Mouse (Mus musculus) neural tube, embryonic 13.5 days (tissue): Measurements from ENCODE around the gene Ank. TPM values are rescaled to one million over a fixed set of nuclear protein-coding genes. Genes with fewer than 3 reads are reported as not detected.
A peak's percentile ranks its signal among the peaks of the same experiment; 100 is the strongest.

ENCODE experiments used
- ATAC-seq: fragments of 200-750 bp; cut with Nextera tagmentation; 2 replicates; pipeline ENCODE4 v1.8.0; 2017; ENCODE audit warnings: low read depth, mild to moderate bottlenecking, moderate TSS enrichment, moderate library complexity
- H3K27ac ChIP-seq: fragments of 300-500 bp; sonication (generic); replicated peaks from 2 replicates; pipeline ENCODE4 v1.5.1; 2015; ENCODE audit warnings: moderate library complexity, mild to moderate bottlenecking, inconsistent platforms
- H3K27me3 ChIP-seq: fragments of 300-500 bp; sonication (generic); 2 replicates; pipeline ENCODE4 v1.6.1; 2015; ENCODE audit warnings: mild to moderate bottlenecking, inconsistent platforms
- H3K36me3 ChIP-seq: fragments of 300-500 bp; sonication (generic); 2 replicates; pipeline ENCODE4 v1.6.1; 2015; ENCODE audit warnings: mild to moderate bottlenecking, inconsistent platforms
- H3K4me1 ChIP-seq: fragments of 300-500 bp; sonication (generic); replicated peaks from 2 replicates; pipeline ENCODE4 v1.6.1; 2015; ENCODE audit warnings: inconsistent platforms
- H3K4me2 ChIP-seq: fragments of 300-500 bp; sonication (generic); 2 replicates; pipeline ENCODE4 v1.6.1; 2015; ENCODE audit warnings: inconsistent platforms, mild to moderate bottlenecking, moderate library complexity
- H3K4me3 ChIP-seq: fragments of 300-500 bp; sonication (generic); 2 replicates; pipeline ENCODE4 v1.5.1; 2015; ENCODE audit warnings: mild to moderate bottlenecking, inconsistent platforms
- H3K9ac ChIP-seq: fragments of 300-500 bp; sonication (generic); 2 replicates; pipeline ENCODE4 v1.6.1; 2015; ENCODE audit warnings: moderate library complexity, mild to moderate bottlenecking, inconsistent platforms
- H3K9me3 ChIP-seq: fragments of 300-500 bp; sonication (generic); 2 replicates; pipeline ENCODE4 v1.6.1; 2016; ENCODE audit warnings: inconsistent platforms
- WGBS: fragments of 180-500 bp; shearing (Covaris S2); methylation state at CpG from one replicate; pipeline ENCODE4 v1.1.7; 2015; 5-methylcytosine and 5-hydroxymethylcytosine counted together
- polyA plus RNA-seq: library from polyadenylated mRNA; unstranded; fragments of >200 nt; fragmentation: Nextera tagmentation; extraction: Ambion mirVana; gene quantifications from 2 replicates; pipeline ENCODE4 v1.2.1, GENCODE M21; 2015

Ank gene
- polyA plus RNA-seq, 1 experiment from 2014 or later: 15.3 TPM

DNA sequence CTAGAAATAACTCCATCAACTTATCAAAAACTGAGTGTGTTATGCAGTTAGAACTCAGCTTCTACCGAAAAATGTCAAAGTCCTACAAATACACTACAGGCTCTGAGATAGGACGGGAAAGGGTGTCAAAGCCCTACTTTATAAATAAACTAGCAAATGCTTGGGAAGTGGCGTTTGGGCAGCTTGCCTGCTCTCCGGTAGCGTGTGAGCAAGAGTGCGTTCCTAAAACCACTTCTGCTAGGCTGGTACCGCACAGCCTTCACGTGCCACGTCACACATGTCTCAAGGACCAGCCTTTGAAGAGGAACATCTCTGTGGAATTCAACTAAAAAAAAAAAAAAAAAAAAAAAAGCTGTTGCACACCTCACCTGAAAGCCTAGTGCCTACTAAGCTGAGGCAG is 36.7 kb downstream of the Ank start:
- H3K27me3 ChIP-seq: no peaks in the 10 kb centered on the region
- H3K4me1 ChIP-seq: peaks cover 20% of the 10 kb centered on the region
- H3K4me3 ChIP-seq: no peak overlapping the region
- no peak for ATAC-seq
- no peaks in the 10 kb centered on the region for H3K36me3 ChIP-seq
- no peak overlapping the region for H3K27ac ChIP-seq
- no peaks in the 10 kb centered on the region for H3K9me3 ChIP-seq
- WGBS: 92% methylated on average over 9 of the region's 9 CpGs
- no peak overlapping the region for H3K9ac ChIP-seq
- no peak overlapping the region for H3K4me2 ChIP-seq

DNA sequence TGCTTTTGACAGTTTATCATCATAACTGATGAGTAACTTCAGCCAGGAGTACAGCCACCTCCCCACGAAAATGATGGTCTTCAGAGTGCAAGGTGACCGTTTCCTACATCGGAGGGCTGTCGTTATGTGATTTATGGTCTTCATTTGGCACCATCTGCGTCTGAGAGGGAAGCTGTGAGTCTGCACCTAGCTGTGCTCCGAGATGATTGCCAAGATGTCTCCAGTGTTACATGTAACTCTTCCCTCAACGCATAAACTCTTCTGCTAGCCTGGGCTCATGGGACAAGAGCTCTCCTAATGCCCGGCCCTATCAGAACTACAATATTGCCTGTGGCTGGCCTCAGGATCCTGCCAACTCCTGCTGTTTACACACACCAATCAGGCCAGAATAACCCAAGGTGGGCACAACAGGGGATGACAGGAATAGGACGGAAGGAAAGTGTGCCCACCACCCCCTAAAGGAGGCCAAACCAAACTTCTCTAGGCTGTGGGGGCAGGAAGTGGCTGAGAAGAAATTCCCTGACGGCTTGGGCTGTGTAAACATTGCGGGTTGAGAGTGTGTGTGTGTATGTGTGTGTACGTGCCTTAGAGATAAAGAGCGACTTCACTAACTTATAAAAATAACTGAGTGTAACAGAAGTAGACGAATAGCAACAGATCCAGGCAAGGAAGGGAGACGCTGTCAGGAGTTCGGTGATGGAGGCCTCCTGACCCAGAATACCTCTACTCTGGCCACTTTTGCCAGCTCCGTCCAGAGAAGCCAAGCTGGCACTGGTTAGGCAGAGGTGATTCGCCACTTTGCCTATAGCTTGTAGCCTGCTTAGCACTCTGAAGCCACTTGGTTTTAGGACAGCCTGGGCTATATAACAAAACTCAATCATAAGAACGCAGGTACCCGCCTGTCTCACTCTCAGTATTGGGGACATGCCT is 37.6 kb downstream of the Ank start:
- Histone ChIP-seq H3K9ac (no peak overlapping the region), H3K27ac (no peak overlapping the region), H3K9me3 (no peaks in the 10 kb centered on the region), H3K27me3 (no peaks in the 10 kb centered on the region), H3K4me3 (no peak overlapping the region), H3K36me3 (no peaks in the 10 kb centered on the region), H3K4me1 (peaks cover 20% of the 10 kb centered on the region), H3K4me2 (no peak overlapping the region)
- WGBS: 61% methylated on average over 20 of the region's 20 CpGs
- ATAC-seq: no peak

DNA sequence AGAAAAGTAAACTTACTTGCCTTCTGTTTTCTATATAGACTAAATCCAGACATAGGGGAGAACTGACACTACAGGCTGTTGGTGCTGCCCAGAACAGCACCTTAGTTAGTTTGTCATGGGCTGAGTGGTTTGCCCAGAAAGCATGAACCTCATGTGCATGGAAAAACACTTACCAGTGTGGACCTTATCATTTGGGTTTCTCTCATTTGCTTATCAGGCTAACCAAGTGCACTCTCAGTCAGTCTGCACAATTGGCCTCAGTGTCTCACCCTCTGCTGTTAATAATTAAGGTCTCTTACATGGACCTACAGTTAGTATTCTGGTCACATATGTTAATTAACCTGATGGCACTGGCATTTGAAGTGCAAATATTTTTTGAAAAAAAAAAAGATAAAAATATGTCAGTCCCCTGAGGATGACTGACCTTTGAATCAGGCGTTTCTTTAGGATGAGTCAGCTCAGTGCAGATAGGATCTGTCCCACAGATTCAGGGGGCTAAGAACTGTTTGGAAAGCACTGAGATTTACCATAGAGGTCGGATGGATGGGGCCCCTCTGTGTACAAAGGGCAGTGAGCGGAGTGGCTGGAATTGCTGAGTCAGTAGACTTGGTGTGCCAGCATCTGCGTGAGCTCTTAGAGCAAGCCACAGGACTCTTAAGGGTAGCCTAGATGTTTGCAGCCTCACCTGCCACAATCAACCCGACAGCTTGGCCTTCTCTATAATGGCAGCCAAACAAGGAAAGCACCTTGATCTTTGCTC is 39.8 kb downstream of the Ank start:
- Histone ChIP-seq H3K9me3 (no peaks in the 10 kb centered on the region), H3K9ac (no peak overlapping the region), H3K36me3 (no peaks in the 10 kb centered on the region), H3K4me2 (no peak overlapping the region), H3K27me3 (no peaks in the 10 kb centered on the region), H3K4me3 (no peak overlapping the region), H3K4me1 (peaks cover 20% of the 10 kb centered on the region), H3K27ac (no peak overlapping the region)
- 70% methylated on average over 5 of the region's 5 CpGs for WGBS
- ATAC-seq: no peak

DNA sequence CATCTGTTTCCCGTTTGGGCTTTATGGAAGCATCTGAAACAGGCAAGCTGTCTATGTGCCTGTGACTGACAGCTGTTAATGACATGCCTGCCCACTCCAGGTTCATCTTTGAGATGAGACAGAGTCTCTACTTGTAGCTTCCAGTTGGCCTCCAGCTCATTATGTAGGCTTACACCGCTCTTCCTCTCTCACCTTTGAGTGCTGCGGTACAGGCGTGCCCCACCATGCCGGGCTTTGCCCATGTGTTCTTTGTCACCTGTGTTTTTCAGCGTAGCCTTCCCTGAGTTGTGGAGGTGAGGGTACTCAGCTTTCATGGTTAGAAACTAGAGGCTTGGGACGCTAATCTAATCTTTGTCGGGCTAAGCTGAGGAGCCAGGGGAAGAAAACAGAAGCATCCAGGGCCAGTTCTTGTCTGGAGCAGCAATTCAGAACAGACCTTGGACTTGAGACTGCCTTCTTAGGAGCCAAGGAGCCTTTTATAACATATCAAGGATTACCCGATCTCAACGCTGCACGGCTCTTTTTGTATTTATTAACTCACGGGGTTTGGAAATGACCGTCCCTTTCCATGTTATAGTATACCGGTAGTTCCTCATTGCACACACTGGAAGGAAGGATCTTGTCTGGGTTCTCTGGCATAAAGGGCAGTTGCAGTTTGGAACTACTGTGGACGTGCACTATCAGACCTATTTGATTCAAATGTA is 40.6 kb downstream of the Ank start:
- H3K9ac ChIP-seq: no peak overlapping the region
- H3K4me2 ChIP-seq: no peak overlapping the region
- ATAC-seq: no peak
- H3K27me3 ChIP-seq: no peaks in the 10 kb centered on the region
- peaks cover 20% of the 10 kb centered on the region for H3K4me1 ChIP-seq
- 95% methylated on average over 15 of the region's 15 CpGs for WGBS
- H3K9me3 ChIP-seq: no peaks in the 10 kb centered on the region
- H3K36me3 ChIP-seq: no peaks in the 10 kb centered on the region
- no peak overlapping the region for H3K27ac ChIP-seq
- no peak overlapping the region for H3K4me3 ChIP-seq

DNA sequence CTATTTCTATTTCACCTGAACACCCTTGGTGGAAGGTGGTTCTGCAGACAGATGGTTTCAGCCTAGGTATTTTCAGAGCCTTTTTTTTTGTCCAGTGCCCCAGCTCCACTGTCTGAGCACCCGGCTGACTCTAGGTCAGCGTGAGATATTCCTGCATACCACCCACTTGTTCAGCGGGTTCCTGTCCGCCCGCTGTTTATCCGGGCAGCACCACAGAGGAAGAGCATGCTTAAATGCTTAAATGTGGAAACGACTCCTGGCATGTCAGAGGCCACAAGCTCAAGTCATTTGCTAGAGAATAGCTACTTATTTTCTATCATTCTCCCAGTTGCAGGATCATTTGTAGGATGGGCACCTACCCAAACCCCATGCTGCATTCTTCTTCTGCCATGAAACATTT is 41.7 kb downstream of the Ank start:
- H3K27me3 ChIP-seq: no peaks in the 10 kb centered on the region
- H3K4me3 ChIP-seq: no peak overlapping the region
- H3K9me3 ChIP-seq: no peaks in the 10 kb centered on the region
- no peak overlapping the region for H3K4me2 ChIP-seq
- H3K36me3 ChIP-seq: no peaks in the 10 kb centered on the region
- 91% methylated on average over 7 of the region's 7 CpGs for WGBS
- no peak overlapping the region for H3K27ac ChIP-seq
- ATAC-seq: no peak
- no peak overlapping the region for H3K9ac ChIP-seq
- H3K4me1 ChIP-seq: peaks cover 21% of the 10 kb centered on the region

DNA sequence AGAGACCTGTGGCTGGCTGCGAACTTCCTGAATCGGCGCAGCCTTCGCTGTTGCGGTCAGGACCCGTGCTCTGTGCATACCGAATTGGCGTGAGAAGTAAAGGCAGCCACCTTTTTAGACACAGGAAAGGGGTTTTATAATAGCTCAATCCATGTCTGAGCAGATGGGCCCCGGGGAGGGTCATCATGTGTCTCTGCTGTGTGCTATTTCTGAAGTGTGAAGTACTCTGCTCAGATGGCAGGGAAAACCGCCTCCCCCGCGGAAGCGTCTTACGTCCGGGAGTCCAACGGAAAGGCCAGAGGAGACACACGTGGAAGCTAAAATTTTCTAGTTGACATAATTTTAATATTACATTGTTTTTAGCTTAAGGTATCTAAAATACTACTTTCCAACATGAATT is 42.5 kb downstream of the Ank start:
- no peaks in the 10 kb centered on the region for H3K36me3 ChIP-seq
- no peak for ATAC-seq
- 93% methylated on average over 17 of the region's 17 CpGs for WGBS
- H3K4me1 ChIP-seq: peaks cover 18% of the 10 kb centered on the region
- no peaks in the 10 kb centered on the region for H3K27me3 ChIP-seq
- no peak overlapping the region for H3K9ac ChIP-seq
- no peak overlapping the region for H3K27ac ChIP-seq
- no peak overlapping the region for H3K4me3 ChIP-seq
- H3K4me2 ChIP-seq: no peak overlapping the region
- H3K9me3 ChIP-seq: no peaks in the 10 kb centered on the region

DNA sequence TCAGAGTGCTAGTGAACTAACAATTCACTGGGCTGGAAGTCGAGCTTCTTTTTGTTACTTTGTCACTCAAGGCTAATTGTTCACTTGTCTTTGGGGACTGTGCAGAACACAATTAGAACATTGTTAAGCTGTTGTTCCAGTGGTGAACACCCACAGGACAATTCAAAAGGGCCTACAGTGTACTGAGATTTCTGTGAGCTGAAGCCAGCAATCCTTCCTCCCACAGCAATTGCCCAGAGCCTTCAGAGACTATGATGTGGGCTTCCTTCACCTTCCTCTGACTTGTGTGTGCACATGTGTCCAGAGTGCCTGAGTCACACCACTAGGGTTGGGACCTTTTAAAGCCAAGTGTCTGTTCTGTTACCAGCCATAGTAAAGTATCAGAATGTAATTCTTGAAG is 50.5 kb downstream of the Ank start:
- H3K27me3 ChIP-seq: no peaks in the 10 kb centered on the region
- H3K9me3 ChIP-seq: no peaks in the 10 kb centered on the region; the same call in 1 of the 2 replicates
- WGBS: 3% methylated on average over 1 of the region's 1 CpGs
- H3K36me3 ChIP-seq: no peaks in the 10 kb centered on the region
- H3K4me2 ChIP-seq: no peak overlapping the region
- no peak overlapping the region for H3K9ac ChIP-seq
- peaks cover 31% of the 10 kb centered on the region for H3K4me1 ChIP-seq
- H3K4me3 ChIP-seq: no peak overlapping the region
- H3K27ac ChIP-seq: 0 out of 2 replicates have a peak overlapping the region, but pooled peaks have one; percentile 9
- no peak for ATAC-seq

DNA sequence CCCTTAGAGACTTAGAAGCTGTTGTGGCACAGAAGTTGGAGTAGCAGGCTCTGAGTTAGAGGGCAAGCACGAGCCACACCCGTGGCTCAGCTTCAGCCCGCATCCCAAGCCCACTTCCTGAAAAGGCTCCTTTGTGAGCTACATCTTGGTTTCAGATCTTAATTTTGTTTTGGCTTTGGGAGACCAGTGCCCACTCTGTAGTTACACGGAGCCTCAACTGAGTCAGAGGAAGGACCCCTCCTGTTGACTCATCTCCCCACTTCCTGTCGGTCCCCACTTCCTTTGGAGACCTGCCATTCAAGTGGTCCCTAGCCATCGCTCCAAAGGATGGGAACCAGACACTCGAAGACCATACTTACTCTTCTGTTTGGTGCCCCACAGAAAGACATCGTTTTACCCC is 51.5 kb downstream of the Ank start:
- Histone ChIP-seq H3K9ac (no peak overlapping the region), H3K4me2 (no peak overlapping the region), H3K4me1 (peaks cover 25% of the 10 kb centered on the region), H3K27ac (0 out of 2 replicates have a peak overlapping the region, but pooled peaks have one; percentile 5), H3K4me3 (no peak overlapping the region), H3K9me3 (no peaks in the 10 kb centered on the region; the same call in 1 of the 2 replicates), H3K27me3 (no peaks in the 10 kb centered on the region), H3K36me3 (no peaks in the 10 kb centered on the region)
- ATAC-seq: no peak
- 83% methylated on average over 8 of the region's 8 CpGs for WGBS

DNA sequence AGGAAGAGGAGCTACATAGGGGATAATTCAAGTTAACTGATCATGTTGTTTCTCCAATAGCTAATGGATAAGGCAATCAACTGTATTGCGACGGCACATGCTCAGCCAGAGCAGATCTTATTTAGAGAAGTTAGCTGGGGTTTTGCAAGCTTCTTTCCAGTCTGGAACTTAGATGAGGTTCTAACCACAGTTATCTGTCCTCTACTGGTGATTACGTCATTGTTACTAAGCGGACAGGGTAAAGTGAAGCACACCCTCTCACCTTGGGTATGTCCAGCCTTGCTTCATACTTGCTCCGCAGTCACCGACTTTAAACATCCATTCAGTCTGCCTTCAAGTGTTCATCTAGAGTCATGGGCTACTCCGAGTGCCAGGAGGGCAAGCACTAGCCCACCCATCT is 53.4 kb downstream of the Ank start:
- H3K27ac ChIP-seq: no peak overlapping the region
- H3K9ac ChIP-seq: no peak overlapping the region
- ATAC-seq: no peak
- H3K4me3 ChIP-seq: no peak overlapping the region
- no peak overlapping the region for H3K4me2 ChIP-seq
- H3K27me3 ChIP-seq: no peaks in the 10 kb centered on the region
- no peaks in the 10 kb centered on the region for H3K36me3 ChIP-seq
- H3K9me3 ChIP-seq: no peaks in the 10 kb centered on the region; the same call in 1 of the 2 replicates
- peaks cover 30% of the 10 kb centered on the region for H3K4me1 ChIP-seq
- WGBS: 91% methylated on average over 7 of the region's 7 CpGs

DNA sequence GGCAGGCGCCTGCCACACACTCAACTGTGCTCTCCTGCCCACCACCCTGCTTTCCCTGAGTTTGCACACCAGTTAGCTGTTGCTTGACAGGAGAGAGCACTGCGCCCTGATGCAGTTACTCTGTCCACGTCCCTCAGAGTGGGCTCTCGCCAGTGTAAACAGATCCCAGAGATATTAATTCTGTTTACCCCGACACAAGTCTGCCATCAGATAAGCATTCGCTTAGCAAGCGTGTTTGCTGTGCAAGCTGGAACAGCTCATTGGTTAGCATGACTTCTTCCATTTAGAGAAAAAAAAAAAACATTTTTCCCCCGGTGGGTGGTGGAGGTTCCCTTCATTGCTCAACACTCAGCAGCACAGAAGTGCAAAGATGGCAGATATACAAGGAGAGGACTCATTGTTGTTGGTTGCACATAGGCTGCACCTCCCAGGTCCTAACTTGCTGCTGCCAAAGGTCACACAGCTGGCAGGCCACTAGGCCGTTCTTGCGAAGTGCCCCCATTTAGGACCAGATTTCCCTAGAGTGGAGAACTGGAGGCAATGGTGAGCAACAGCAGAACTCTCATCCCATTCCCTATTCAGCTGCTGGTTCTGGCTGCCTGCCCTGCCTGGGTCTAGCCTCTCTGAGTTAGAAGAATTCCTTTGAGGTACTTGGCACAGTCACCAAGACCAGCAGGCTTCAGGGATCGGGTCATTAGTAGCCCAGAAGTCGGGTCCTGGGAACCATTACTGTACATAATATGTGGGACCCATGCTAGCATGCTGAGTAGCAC is 58.9 kb downstream of the Ank start:
- Histone ChIP-seq H3K27me3 (no peaks in the 10 kb centered on the region), H3K27ac (peak overlapping the region; percentile 73), H3K4me2 (no peak overlapping the region), H3K36me3 (no peaks in the 10 kb centered on the region), H3K4me1 (peaks cover 21% of the 10 kb centered on the region), H3K9ac (no peak overlapping the region), H3K9me3 (no peaks in the 10 kb centered on the region), H3K4me3 (no peak overlapping the region)
- ATAC-seq: no peak
- WGBS: 81% methylated on average over 12 of the region's 12 CpGs

DNA sequence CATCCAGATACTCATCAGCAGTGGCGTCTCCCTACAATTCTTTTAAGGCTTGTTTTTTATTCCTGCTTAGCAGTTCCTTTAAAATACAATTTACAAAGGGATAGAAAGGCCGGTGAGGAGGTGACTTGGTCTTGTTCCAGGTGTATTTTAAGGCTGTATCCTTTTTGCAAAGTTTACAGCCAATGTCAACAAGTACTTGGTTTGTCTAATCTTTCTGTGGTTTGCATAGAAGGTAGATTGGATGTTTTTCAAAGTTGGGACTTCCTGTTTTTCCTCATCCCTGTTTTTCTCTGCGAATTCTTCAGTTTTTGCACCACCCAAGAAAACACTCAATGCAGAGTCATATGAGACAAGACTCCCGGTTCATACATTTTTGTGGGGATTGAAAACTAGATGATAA is 62.4 kb downstream of the Ank start:
- H3K36me3 ChIP-seq: no peaks in the 10 kb centered on the region
- peaks cover 20% of the 10 kb centered on the region for H3K4me1 ChIP-seq
- ATAC-seq: no peak
- 85% methylated on average over 4 of the region's 4 CpGs for WGBS
- H3K9ac ChIP-seq: no peak overlapping the region
- no peak overlapping the region for H3K27ac ChIP-seq
- no peak overlapping the region for H3K4me3 ChIP-seq
- no peaks in the 10 kb centered on the region for H3K27me3 ChIP-seq
- H3K4me2 ChIP-seq: no peak overlapping the region
- no peaks in the 10 kb centered on the region for H3K9me3 ChIP-seq
